Mouse (Mus musculus): ENCODE data around the gene Zfp281. TPM values are rescaled to one million over a fixed set of nuclear protein-coding genes. Genes with fewer than 3 reads are reported as not detected.

The Zfp281 gene
- total RNA-seq, 2 experiments from 2014 or later = 20.3 to 25.2 TPM

GRCm38 (mm10) chr1:136645849-136646625 is 21.3 kb downstream of the Zfp281 start:
- ATAC-seq (replicated peaks; ENCODE audit: low FRiP score, low TSS enrichment, poor library complexity, severe bottlenecking) = no peak

GRCm38 (mm10) chr1:136652066-136652465 is 27.4 kb downstream of the Zfp281 start:
- no peak for ATAC-seq (replicated peaks; ENCODE audit: low FRiP score, low TSS enrichment, poor library complexity, severe bottlenecking)

GRCm38 (mm10) chr1:136653526-136653925 is 28.8 kb downstream of the Zfp281 start:
- no peak for ATAC-seq (replicated peaks; ENCODE audit: low FRiP score, low TSS enrichment, poor library complexity, severe bottlenecking)

GRCm38 (mm10) chr1:136654385-136654784 is 29.7 kb downstream of the Zfp281 start:
- no peak for ATAC-seq (replicated peaks; ENCODE audit: low FRiP score, low TSS enrichment, poor library complexity, severe bottlenecking)

GRCm38 (mm10) chr1:136656619-136657018 is 31.9 kb downstream of the Zfp281 start:
- no peak for ATAC-seq (replicated peaks; ENCODE audit: low FRiP score, low TSS enrichment, poor library complexity, severe bottlenecking)

GRCm38 (mm10) chr1:136658456-136659227 is 33.9 kb downstream of the Zfp281 start:
- ATAC-seq (replicated peaks; ENCODE audit: low FRiP score, low TSS enrichment, poor library complexity, severe bottlenecking) = no peak

GRCm38 (mm10) chr1:136659337-136659736 is 34.6 kb downstream of the Zfp281 start:
- ATAC-seq (replicated peaks; ENCODE audit: low FRiP score, low TSS enrichment, poor library complexity, severe bottlenecking) = no peak; the same call in 1 of the 2 replicates

- no peak for ATAC-seq (replicated peaks; ENCODE audit: low FRiP score, low TSS enrichment, poor library complexity, severe bottlenecking)
These were observed 35.2 kb downstream of the Zfp281 start for GRCm38 (mm10) chr1:136659917-136660316.

- ATAC-seq (replicated peaks; ENCODE audit: low FRiP score, low TSS enrichment, poor library complexity, severe bottlenecking) = no peak
These were observed 36.8 kb downstream of the Zfp281 start for GRCm38 (mm10) chr1:136661511-136661910.

GRCm38 (mm10) chr1:136661939-136662563 is 37.4 kb downstream of the Zfp281 start:
- ATAC-seq (replicated peaks; ENCODE audit: low FRiP score, low TSS enrichment, poor library complexity, severe bottlenecking) = no peak

- ATAC-seq (replicated peaks; ENCODE audit: low FRiP score, low TSS enrichment, poor library complexity, severe bottlenecking) = no peak
These were observed 40.4 kb downstream of the Zfp281 start for GRCm38 (mm10) chr1:136664921-136665582.

GRCm38 (mm10) chr1:136666513-136666912 is 41.8 kb downstream of the Zfp281 start:
- ATAC-seq (replicated peaks; ENCODE audit: low FRiP score, low TSS enrichment, poor library complexity, severe bottlenecking) = no peak

GRCm38 (mm10) chr1:136669926-136670325 is 45.2 kb downstream of the Zfp281 start:
- ATAC-seq (replicated peaks; ENCODE audit: low FRiP score, low TSS enrichment, poor library complexity, severe bottlenecking) = no peak

GRCm38 (mm10) chr1:136670421-136670820 is 45.7 kb downstream of the Zfp281 start:
- no peak for ATAC-seq (replicated peaks; ENCODE audit: low FRiP score, low TSS enrichment, poor library complexity, severe bottlenecking)

GRCm38 (mm10) chr1:136671767-136672434 is 47.2 kb downstream of the Zfp281 start:
- ATAC-seq (replicated peaks; ENCODE audit: low FRiP score, low TSS enrichment, poor library complexity, severe bottlenecking) = no peak

- no peak for ATAC-seq (replicated peaks; ENCODE audit: low FRiP score, low TSS enrichment, poor library complexity, severe bottlenecking)
These were observed 47.9 kb downstream of the Zfp281 start for GRCm38 (mm10) chr1:136672564-136672963.

- ATAC-seq (replicated peaks; ENCODE audit: low FRiP score, low TSS enrichment, poor library complexity, severe bottlenecking) = no peak
These were observed 48.6 kb downstream of the Zfp281 start for GRCm38 (mm10) chr1:136673293-136673692.

GRCm38 (mm10) chr1:136674548-136675455 is 50.1 kb downstream of the Zfp281 start:
- no peak for ATAC-seq (replicated peaks; ENCODE audit: low FRiP score, low TSS enrichment, poor library complexity, severe bottlenecking)
